Mouse (Mus musculus): Measurements from ENCODE around the gene Rnf111.

GRCm38 (mm10) chr9:70384494-70384893 is 119.0 kb downstream of the Rnf111 start:
- no peak for TF ChIP-seq CTCF (IDR thresholded peaks at IDR 0.05; ENCODE audit: extremely low read depth, insufficient read depth, low read length)
- no peak for TF ChIP-seq POLR2A (IDR thresholded peaks at IDR 0.05; ENCODE audit: extremely low read depth, insufficient read depth, low read length)

Measured in cortical plate, adult 2 months (tissue).